Mouse (Mus musculus): ENCODE data around the gene Syap1.

- TF ChIP-seq CTCF (IDR thresholded peaks at IDR 0.05; ENCODE audit: extremely low read depth, insufficient read depth, low read length) = no peak
- TF ChIP-seq POLR2A (IDR thresholded peaks at IDR 0.05; ENCODE audit: extremely low read depth, insufficient read depth, low read length) = no peak
Measured at GRCm38 (mm10) chrX:162828016-162828415, 60.2 kb downstream of the Syap1 start.

All from cortical plate, adult 2 months (tissue).